Mouse (Mus musculus) neutrophil, adult 65 days (primary cell): Measurements from ENCODE around the gene Pmis2. TPM values are rescaled to one million over a fixed set of nuclear protein-coding genes. Genes with fewer than 3 reads are reported as not detected.

Experiments used
- total RNA-seq: library from RNA; stranded (reverse); gene quantifications from 2 replicates; pipeline ENCODE4 v1.2.4, GENCODE M21; 2023

The Pmis2 gene
- total RNA-seq: not detected in 2 replicates

GRCm38 (mm10) chr7:30671480-30671879 lies at the start of gene Pmis2:
Gene Pmis2, minus strand, starts transcription at chr7:30671605.

GRCm38 (mm10) chr7:30711942-30712341 lies 40.5 kb upstream of the Pmis2 start, which contains the start of gene Atp4a:
Gene Atp4a, plus strand, starts transcription at chr7:30712209.

GRCm38 (mm10) chr7:30698589-30698988 lies 27.2 kb upstream of the Pmis2 start, which contains the start of gene 2200002J24Rik:
Gene 2200002J24Rik, plus strand, starts transcription at chr7:30698926.

GRCm38 (mm10) chr7:30664529-30665200 lies 6.7 kb downstream of the Pmis2 start, which contains the start of gene Haus5:
Gene Haus5, minus strand, starts transcription at chr7:30664994.

GRCm38 (mm10) chr7:30649591-30650540 lies 21.5 kb downstream of the Pmis2 start, which contains the start of gene Rbm42:
Gene Rbm42, minus strand, starts transcription at chr7:30650317.

GRCm38 (mm10) chr7:30635752-30636151 lies 35.7 kb downstream of the Pmis2 start, which contains the start of gene Etv2:
Gene Etv2, minus strand, starts transcription at chr7:30635852.

GRCm38 (mm10) chr7:30625530-30626384 lies 45.6 kb downstream of the Pmis2 start, which contains the start of gene Cox6b1:
Gene Cox6b1, minus strand, starts transcription at chr7:30626151.

Other genes with a start within 250 kb of the Pmis2 start
- gene Nfkbid, start 249.9 kb downstream of the Pmis2 start, total RNA-seq: 82.7 and 113 TPM in 2 replicates
- 0.25 TPM in 1 of 2 replicates, not detected in the other for gene Aplp1, start 226.1 kb downstream of the Pmis2 start, total RNA-seq
- gene Kirrel2, start 213.9 kb downstream of the Pmis2 start, total RNA-seq: not detected in 2 replicates
- gene Nphs1, start 213.3 kb downstream of the Pmis2 start, total RNA-seq: not detected in 2 replicates
- gene Prodh2, start 178.0 kb downstream of the Pmis2 start, total RNA-seq: not detected in 2 replicates
- gene Arhgap33, start 136.5 kb downstream of the Pmis2 start, total RNA-seq: 9.4 and 16.2 TPM in 2 replicates
- gene Hspb6, start 119.4 kb downstream of the Pmis2 start, total RNA-seq: 2.6 and 4.0 TPM in 2 replicates
- gene Proser3, start 119.3 kb downstream of the Pmis2 start, total RNA-seq: 2.2 and 3.3 TPM in 2 replicates
- 28.0 and 29.5 TPM in 2 replicates for gene Lin37, start 111.8 kb downstream of the Pmis2 start, total RNA-seq
- gene U2af1l4, start 108.3 kb downstream of the Pmis2 start, total RNA-seq: 38.4 and 45.2 TPM in 2 replicates
- gene Gm49396, start 108.3 kb downstream of the Pmis2 start, total RNA-seq: 1.3 and 2.7 TPM in 2 replicates
- 115 TPM in 2 replicates for gene Psenen, start 108.0 kb downstream of the Pmis2 start, total RNA-seq
- 3.5 and 6.1 TPM in 2 replicates for gene Igflr1, start 106.2 kb downstream of the Pmis2 start, total RNA-seq
- 47.8 and 65.1 TPM in 2 replicates for gene Kmt2b, start 82.9 kb downstream of the Pmis2 start, total RNA-seq
- gene Zbtb32, start 72.7 kb downstream of the Pmis2 start, total RNA-seq: 0.29 TPM in 1 of 2 replicates, not detected in the other
- not detected in 2 replicates for gene Upk1a, start 58.8 kb downstream of the Pmis2 start, total RNA-seq
- gene Cox6b1, start 45.5 kb downstream of the Pmis2 start, total RNA-seq: 220 and 238 TPM in 2 replicates
- not detected in 2 replicates for gene Etv2, start 35.8 kb downstream of the Pmis2 start, total RNA-seq
- gene Rbm42, start 21.3 kb downstream of the Pmis2 start, total RNA-seq: 88.7 and 91.5 TPM in 2 replicates
- gene Haus5, start 6.6 kb downstream of the Pmis2 start, total RNA-seq: 17.9 and 25.1 TPM in 2 replicates
- gene 2200002J24Rik, start 27.3 kb upstream of the Pmis2 start, total RNA-seq: not detected in 2 replicates
- not detected in 2 replicates for gene Atp4a, start 40.6 kb upstream of the Pmis2 start, total RNA-seq
- 17.2 and 23.5 TPM in 2 replicates for gene Tmem147, start 57.9 kb upstream of the Pmis2 start, total RNA-seq
- not detected in 2 replicates for gene Gapdhs, start 72.1 kb upstream of the Pmis2 start, total RNA-seq
- 0.16 and 0.57 TPM in 2 replicates for gene Sbsn, start 79.9 kb upstream of the Pmis2 start, total RNA-seq
- gene Dmkn, start 92.2 kb upstream of the Pmis2 start, total RNA-seq: 2.3 and 3.3 TPM in 2 replicates
- not detected in 2 replicates for gene Krtdap, start 116.3 kb upstream of the Pmis2 start, total RNA-seq
- 31.3 and 40.2 TPM in 2 replicates for gene Ffar2, start 152.2 kb upstream of the Pmis2 start, total RNA-seq
- not detected in 2 replicates for gene Ffar3, start 184.6 kb upstream of the Pmis2 start, total RNA-seq
- not detected in 2 replicates for gene Ffar1, start 190.0 kb upstream of the Pmis2 start, total RNA-seq
- gene Cd22, start 208.7 kb upstream of the Pmis2 start, total RNA-seq: 3.5 and 3.8 TPM in 2 replicates
- 1.3 and 2.4 TPM in 2 replicates for gene Mag, start 243.3 kb upstream of the Pmis2 start, total RNA-seq